Mouse (Mus musculus) liver, embryonic 11.5 days (tissue): ENCODE results near the gene Gm28230. TPM values are rescaled to one million over a fixed set of nuclear protein-coding genes. Genes with fewer than 3 reads are reported as not detected.

Experiments used
- ATAC-seq: fragments of 200-750 bp; cut with Nextera tagmentation; replicated peaks from 2 replicates; pipeline ENCODE4 v1.8.0; 2017; ENCODE audit warnings: moderate number of reproducible peaks, mild to moderate bottlenecking, moderate TSS enrichment, moderate library complexity; ENCODE audit not compliant: low FRiP score
- DNase-seq: peaks from one replicate; pipeline ENCODE4 v3.0.0-alpha.2; 2017; ENCODE audit warnings: low spot score
- H3K27ac ChIP-seq: fragments of 300-500 bp; sonication (generic); 2 replicates; pipeline ENCODE4 v1.5.1; 2014; ENCODE audit warnings: mild to moderate bottlenecking, low read depth, low read length, control low read depth
- H3K27me3 ChIP-seq: fragments of 300-500 bp; sonication (generic); replicated peaks from 2 replicates; pipeline ENCODE4 v1.6.1; 2014; ENCODE audit warnings: low read length, mixed read lengths; ENCODE audit not compliant: control insufficient read depth, insufficient read depth
- H3K36me3 ChIP-seq: fragments of 300-500 bp; sonication (generic); 2 replicates; pipeline ENCODE4 v1.6.1; 2014; ENCODE audit warnings: mild to moderate bottlenecking, low read length, moderate library complexity, mixed read lengths; ENCODE audit not compliant: control insufficient read depth, insufficient read depth
- H3K4me1 ChIP-seq: fragments of 300-500 bp; sonication (generic); replicated peaks from 2 replicates; pipeline ENCODE4 v1.6.1; 2014; ENCODE audit warnings: low read length, mixed read lengths; ENCODE audit not compliant: control insufficient read depth, insufficient read depth
- H3K4me2 ChIP-seq: fragments of 300-500 bp; sonication (generic); 2 replicates; pipeline ENCODE4 v1.6.1; 2014; ENCODE audit warnings: mild to moderate bottlenecking, control low read depth, moderate library complexity
- H3K4me3 ChIP-seq: fragments of 300-500 bp; sonication (generic); 2 replicates; pipeline ENCODE4 v1.5.1; 2014; ENCODE audit warnings: low read depth, low read length, control low read depth
- H3K9ac ChIP-seq: fragments of 300-500 bp; sonication (generic); 2 replicates; pipeline ENCODE4 v1.6.1; 2014; ENCODE audit warnings: low read depth, low read length, control low read depth
- H3K9me3 ChIP-seq: fragments of 300-500 bp; sonication (generic); 2 replicates; pipeline ENCODE4 v1.6.1; 2016; ENCODE audit warnings: low read length, inconsistent platforms, mixed read lengths; ENCODE audit not compliant: control insufficient read depth
- WGBS: fragments of 180-500 bp; shearing (Covaris S2); extraction: QIAGEN DNeasy Blood & Tissue Kit; methylation state at CpG from one replicate; pipeline ENCODE4 v1.1.7; 2014; 5-methylcytosine and 5-hydroxymethylcytosine counted together
- polyA plus RNA-seq: library from polyadenylated mRNA; unstranded; fragments of >200 nt; fragmentation: Nextera tagmentation; extraction: Ambion mirVana; gene quantifications from 2 replicates; pipeline ENCODE4 v1.2.1, GENCODE M21; 2014

The Gm28230 gene
- polyA plus RNA-seq, 1 experiment from 2014 or later = not detected

DNA sequence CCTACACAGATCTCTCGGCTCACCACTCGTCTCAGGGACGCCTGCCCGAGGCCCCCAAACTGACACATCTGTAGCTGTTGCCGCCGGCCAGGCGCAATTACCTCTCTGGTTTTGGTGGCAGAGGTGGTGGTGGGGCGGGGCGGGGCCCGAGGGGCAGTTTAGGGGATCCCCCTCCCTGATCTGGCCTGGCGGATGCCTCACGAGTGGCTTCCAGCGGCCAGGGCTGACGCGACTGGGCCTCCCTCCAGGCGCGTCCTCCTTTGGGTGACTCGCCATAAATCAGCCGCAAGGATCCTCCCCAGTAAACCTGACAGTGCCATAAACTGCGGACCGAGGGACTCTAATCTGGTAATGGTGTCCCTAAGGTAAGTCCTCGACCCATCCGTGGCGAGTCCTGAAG, 20.5 kb downstream of the Gm28230 start:
- Histone ChIP-seq H3K4me2 (0 out of 2 replicates have a peak overlapping the region, but pooled peaks have one; percentile 12), H3K27ac (no peak overlapping the region), H3K9me3 (no peaks in the 10 kb centered on the region), H3K27me3 (peaks cover 98% of the 10 kb centered on the region), H3K4me1 (0 out of 2 replicates have a peak, but pooled peaks cover 4% of the 10 kb centered on the region), H3K36me3 (no peaks in the 10 kb centered on the region), H3K4me3 (no peak overlapping the region; the same call in 1 of the 2 replicates), H3K9ac (no peak overlapping the region)
- ATAC-seq = no peak
- 6% methylated on average over 24 of the region's 24 CpGs for WGBS
- peak; percentile 36 for DNase-seq

DNA sequence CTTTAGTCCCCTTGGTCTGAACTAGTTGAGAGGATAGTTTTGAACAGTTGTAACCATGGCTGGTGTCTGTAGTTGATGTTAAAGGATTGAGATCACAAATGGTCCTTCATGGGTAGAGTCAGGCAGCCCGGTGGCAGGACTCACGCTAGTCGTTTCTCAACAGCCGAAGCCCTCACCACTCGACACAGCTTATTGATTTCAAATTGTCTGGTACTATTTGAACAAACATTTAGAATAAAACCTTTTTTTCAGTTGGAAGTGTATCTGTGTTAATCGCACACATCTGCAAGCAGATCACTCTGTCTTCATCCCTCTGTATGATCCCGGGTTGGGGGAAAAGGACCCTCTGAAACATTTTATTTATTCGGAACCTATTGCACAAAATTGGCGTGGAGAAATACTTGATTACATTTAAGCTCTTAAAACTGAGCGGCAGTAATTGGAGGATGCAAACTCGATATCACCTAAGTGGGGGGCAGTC, 21.2 kb downstream of the Gm28230 start:
- no peak overlapping the region for H3K4me3 ChIP-seq
- no peak overlapping the region for H3K27ac ChIP-seq
- no peaks in the 10 kb centered on the region for H3K36me3 ChIP-seq
- no peak for ATAC-seq
- H3K9ac ChIP-seq = no peak overlapping the region
- WGBS = 16% methylated on average over 11 of the region's 11 CpGs
- H3K4me2 ChIP-seq = no peak overlapping the region
- H3K27me3 ChIP-seq = peaks cover 98% of the 10 kb centered on the region
- H3K9me3 ChIP-seq = no peaks in the 10 kb centered on the region
- peak; percentile 34 for DNase-seq
- H3K4me1 ChIP-seq = peaks cover 4% of the 10 kb centered on the region; the same call in 1 of the 2 replicates

DNA sequence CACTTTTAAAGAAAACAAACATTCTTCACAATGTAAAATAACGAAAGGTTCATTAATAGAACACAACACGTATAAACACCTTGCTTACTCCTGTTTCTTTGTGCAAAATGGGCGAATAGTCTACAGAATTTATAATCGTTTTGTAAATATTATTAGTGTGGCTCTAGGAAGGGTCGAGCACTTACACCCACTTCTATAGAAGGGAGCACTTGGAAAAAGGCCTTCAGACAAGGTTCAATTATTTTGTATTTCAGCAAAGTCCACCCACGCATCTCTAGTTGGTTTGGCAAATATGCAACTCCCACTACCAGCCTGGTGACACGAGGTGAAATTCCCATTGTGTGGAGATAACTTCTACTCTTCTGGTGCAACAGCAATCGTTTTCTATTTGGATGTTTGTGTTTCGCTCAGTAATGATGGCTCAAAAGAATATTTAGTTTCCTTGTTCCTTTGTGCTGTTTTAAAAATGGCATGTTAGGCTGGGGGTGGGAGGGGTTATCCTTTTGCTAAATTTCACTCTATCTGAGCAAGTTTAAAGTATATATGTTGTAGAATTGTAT, 22.0 kb downstream of the Gm28230 start:
- no peak overlapping the region for H3K4me3 ChIP-seq
- 13% methylated on average over 9 of the region's 9 CpGs for WGBS
- no peaks in the 10 kb centered on the region for H3K36me3 ChIP-seq
- H3K9ac ChIP-seq = no peak overlapping the region
- DNase-seq (no peak), ATAC-seq (no peak)
- H3K27me3 ChIP-seq = peaks cover 100% of the 10 kb centered on the region
- no peaks in the 10 kb centered on the region for H3K9me3 ChIP-seq
- no peak overlapping the region for H3K4me2 ChIP-seq
- H3K27ac ChIP-seq = no peak overlapping the region
- peaks cover 4% of the 10 kb centered on the region; the same call in 1 of the 2 replicates for H3K4me1 ChIP-seq

DNA sequence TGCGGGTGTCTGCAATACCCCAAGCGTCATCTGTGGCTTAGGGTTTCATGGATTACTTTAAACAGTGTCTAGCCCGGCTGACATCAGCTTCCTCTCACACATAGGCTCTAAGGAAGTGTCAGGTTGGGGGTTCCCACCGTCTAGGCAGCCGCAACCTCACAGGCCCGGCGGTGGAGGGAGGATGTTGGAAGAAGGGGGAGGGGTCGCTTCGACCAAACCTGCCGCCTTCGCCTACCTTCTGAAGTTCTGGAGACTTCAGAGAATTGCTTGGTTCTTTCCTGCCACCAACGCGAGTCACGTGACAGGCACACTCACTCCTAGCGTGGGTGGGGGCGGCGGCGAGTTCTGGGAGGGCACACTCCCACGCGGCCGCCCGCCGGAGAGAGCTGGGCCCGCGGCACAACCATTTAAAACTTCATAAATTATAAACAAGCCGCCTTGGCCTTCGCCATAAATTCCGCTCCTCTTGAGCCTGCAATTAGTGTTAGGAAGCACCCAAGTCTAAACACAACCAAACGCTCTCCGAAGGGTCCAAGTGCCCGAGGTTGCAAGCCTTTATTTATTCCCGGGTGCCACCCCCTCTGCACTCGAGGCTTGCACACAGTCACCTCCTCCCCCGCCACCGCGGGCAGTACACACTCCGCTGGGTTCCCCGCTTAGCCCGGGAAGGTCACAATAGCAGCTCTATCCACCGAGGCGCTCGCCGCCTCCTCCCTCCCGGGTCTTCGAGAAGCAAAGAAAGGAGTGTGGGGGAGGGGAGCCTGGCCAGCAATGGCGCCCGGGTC, 23.0 kb downstream of the Gm28230 start:
- no peak overlapping the region for H3K27ac ChIP-seq
- H3K9me3 ChIP-seq = no peaks in the 10 kb centered on the region
- peak; percentile 49 for DNase-seq
- H3K4me2 ChIP-seq = peak overlapping the region; percentile 60
- 2% methylated on average over 47 of the region's 47 CpGs for WGBS
- H3K27me3 ChIP-seq = peaks cover 100% of the 10 kb centered on the region
- ATAC-seq = no peak
- H3K36me3 ChIP-seq = no peaks in the 10 kb centered on the region
- H3K4me1 ChIP-seq = peaks cover 4% of the 10 kb centered on the region; the same call in 1 of the 2 replicates
- H3K9ac ChIP-seq = no peak overlapping the region
- peak overlapping the region; percentile 30 for H3K4me3 ChIP-seq

DNA sequence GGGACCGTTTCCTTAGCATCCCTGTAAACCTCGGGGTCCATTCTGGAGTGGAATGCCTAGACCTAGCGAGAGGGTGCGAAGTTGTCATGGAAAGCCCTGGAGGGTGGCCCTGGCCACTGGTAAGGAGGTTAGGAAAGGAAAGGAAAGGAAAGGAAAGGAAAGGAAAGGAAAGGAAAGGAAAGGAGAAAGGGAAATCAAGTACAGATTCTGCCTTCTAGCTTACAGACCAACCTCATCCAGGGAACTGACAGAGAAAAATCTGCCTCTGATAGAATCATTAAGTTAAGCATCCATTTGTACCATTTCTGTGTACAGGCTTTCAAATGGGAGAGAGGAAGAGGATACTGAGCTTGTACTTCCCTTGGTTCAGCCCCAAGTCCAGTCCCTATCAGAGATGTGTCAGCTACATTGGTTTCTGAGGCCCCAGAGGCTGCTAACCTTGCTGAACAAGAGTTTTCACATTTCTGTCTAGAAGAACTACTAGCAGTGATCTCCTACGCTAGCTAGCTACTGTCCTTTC, 24.3 kb downstream of the Gm28230 start:
- ATAC-seq (no peak), DNase-seq (no peak)
- 36% methylated on average over 5 of the region's 5 CpGs for WGBS
- no peaks in the 10 kb centered on the region for H3K9me3 ChIP-seq
- H3K36me3 ChIP-seq = no peaks in the 10 kb centered on the region
- no peak overlapping the region for H3K4me3 ChIP-seq
- H3K27me3 ChIP-seq = peaks cover 97% of the 10 kb centered on the region
- no peak overlapping the region for H3K4me2 ChIP-seq
- H3K4me1 ChIP-seq = peaks cover 4% of the 10 kb centered on the region; the same call in 1 of the 2 replicates
- H3K27ac ChIP-seq = no peak overlapping the region
- H3K9ac ChIP-seq = no peak overlapping the region

- Histone ChIP-seq H3K9me3 (no peaks in the 10 kb centered on the region), H3K27me3 (peaks cover 86% of the 10 kb centered on the region), H3K4me1 (peaks cover 4% of the 10 kb centered on the region; the same call in 1 of the 2 replicates), H3K27ac (no peak overlapping the region), H3K9ac (no peak overlapping the region), H3K36me3 (no peaks in the 10 kb centered on the region), H3K4me2 (no peak overlapping the region), H3K4me3 (no peak overlapping the region)
- ATAC-seq = no peak
- no peak for DNase-seq
- WGBS = 61% methylated on average over 1 of the region's 1 CpGs
These were observed 25.3 kb downstream of the Gm28230 start for GRCm38 (mm10) chr2:74751861-74752260.

DNA sequence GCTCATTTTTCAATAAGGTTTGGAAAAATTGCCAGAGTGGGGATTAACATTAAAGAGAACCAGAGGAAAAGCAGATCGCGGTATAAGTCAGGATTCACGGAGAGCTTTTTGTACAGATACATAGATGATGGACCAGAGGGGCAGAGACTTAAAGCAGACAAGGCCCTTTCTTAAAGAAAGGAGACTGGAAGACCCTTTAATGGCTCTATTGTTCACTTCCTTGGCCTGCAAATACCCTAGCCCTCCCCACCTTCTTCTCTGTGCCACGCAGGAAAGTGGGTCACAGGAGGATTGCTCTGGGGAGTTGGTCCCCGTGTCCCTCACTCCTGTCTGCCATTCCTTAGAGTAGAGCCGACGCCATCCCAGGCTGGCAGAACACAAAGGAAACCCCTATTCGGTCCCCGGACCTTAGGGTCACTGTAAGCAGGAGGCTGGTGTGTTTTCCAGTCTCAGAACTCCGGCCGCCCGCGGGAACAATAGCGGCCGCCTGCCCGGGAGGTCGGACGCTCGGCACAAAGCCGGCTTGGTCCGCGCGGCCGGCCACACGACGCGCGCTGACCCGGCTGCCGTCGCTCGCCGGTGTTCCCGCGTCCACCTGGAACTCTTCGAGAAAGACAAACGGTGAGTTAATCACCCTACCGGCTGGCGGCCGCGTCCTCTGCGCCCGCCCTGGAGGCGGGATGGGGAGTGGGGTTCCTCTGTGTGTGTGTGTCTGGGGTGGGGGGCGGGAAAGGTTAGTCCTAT, 26.1 kb downstream of the Gm28230 start:
- H3K4me2 ChIP-seq = peak overlapping the region; percentile 57
- peak overlapping the region; percentile 26 for H3K4me3 ChIP-seq
- 0 out of 2 replicates have a peak overlapping the region, but pooled peaks have one; percentile 7 for H3K27ac ChIP-seq
- WGBS = 4% methylated on average over 45 of the region's 45 CpGs
- H3K9me3 ChIP-seq = no peaks in the 10 kb centered on the region
- ATAC-seq (no peak), DNase-seq (no peak)
- H3K9ac ChIP-seq = no peak overlapping the region
- H3K36me3 ChIP-seq = no peaks in the 10 kb centered on the region
- peaks cover 80% of the 10 kb centered on the region for H3K27me3 ChIP-seq
- peaks cover 4% of the 10 kb centered on the region; the same call in 1 of the 2 replicates for H3K4me1 ChIP-seq

DNA sequence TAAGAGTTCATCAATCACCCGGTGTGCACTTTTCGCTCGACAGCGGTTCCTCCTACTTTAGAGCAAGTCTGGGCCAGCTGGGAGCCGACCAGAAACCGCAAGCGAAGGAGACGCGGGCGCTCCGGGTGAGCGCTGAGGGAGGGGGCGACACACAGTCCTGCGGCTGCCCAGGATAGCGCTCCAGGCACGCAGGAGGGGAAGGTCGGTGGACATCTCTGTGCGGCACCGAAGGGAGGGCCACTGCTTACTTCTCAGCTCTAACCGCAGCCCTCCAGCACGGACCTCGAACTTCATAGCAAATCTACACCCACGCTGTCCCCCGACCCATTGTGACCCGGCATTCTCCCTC, 26.6 kb downstream of the Gm28230 start:
- Histone ChIP-seq H3K9ac (no peak overlapping the region), H3K4me2 (peak overlapping the region; percentile 57), H3K27ac (no peak overlapping the region), H3K4me1 (peaks cover 4% of the 10 kb centered on the region; the same call in 1 of the 2 replicates), H3K27me3 (peaks cover 78% of the 10 kb centered on the region), H3K4me3 (peak overlapping the region; percentile 26), H3K36me3 (no peaks in the 10 kb centered on the region), H3K9me3 (no peaks in the 10 kb centered on the region)
- WGBS = under 1% methylated on average over 25 of the region's 25 CpGs
- DNase-seq (no peak), ATAC-seq (no peak)
